In the genomic region with DNA sequence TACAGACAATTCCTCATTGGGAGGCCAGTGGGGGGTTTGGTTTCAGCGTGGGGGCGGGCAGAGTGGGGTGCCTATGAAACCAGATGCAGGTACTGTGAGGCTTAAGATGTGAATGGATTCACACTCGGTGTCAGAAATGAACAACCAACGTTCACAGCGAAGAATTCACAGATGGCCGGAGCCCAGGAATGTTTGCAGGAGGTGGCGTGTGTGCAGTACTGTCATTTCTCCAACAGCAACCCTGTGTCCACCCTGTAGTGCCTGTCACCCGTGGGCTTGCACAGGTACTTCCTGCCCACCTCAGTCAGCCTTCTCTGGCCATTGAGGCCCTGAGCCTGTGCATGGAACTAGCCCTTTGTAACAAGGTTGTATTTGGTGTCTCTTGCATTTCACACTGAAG, we compare ENCODE assay signal across 13 mouse cellular contexts.
A peak's percentile ranks its signal among the peaks of the same experiment; 100 is the strongest.
DNase-seq lines count a peak whose midpoint lies in the region; ATAC-seq and TF ChIP-seq lines count a peak whose summit lies in the region.
"Had no signal": no experiment of that assay in that cellular context is flagged by ENCODE, and none has a peak within 500 bp of the region (broad histone marks: within the 10 kb centered on the region; RNA-seq: fewer than 3 reads in every experiment).

No protein-coding gene starts in this region.

- WGBS in hindbrain, embryonic 10.5 days, result 37% methylated on average over 8 of the region's 8 CpGs
- WGBS in hindbrain, embryonic 14.5 days, result 24% methylated on average over 8 of the region's 8 CpGs
- 24% methylated on average over 8 of the region's 8 CpGs for WGBS in hindbrain, postnatal 0 days

- no peak for TF ChIP-seq CTCF in hindbrain, postnatal 0 days (IDR thresholded peaks at IDR 0.05; ENCODE audit: low read depth)

- H3K4me1 ChIP-seq in hindbrain, embryonic 10.5 days (replicated peaks), result peaks cover 34% of the 10 kb centered on the region
- H3K4me1 ChIP-seq in hindbrain, embryonic 14.5 days (replicated peaks; ENCODE audit: control insufficient read depth, insufficient read depth, low read length), result peaks cover 11% of the 10 kb centered on the region
- H3K4me1 ChIP-seq in hindbrain, postnatal 0 days (ENCODE audit: insufficient read depth, low read length), result peaks cover 6% of the 10 kb centered on the region; the same call in 1 of the 2 replicates
- H3K4me1 ChIP-seq: intestine, embryonic 15.5 days had no signal

- H3K27me3 ChIP-seq in hindbrain, embryonic 10.5 days (ENCODE audit: insufficient read depth, poor library complexity, severe bottlenecking), result no peaks in the 10 kb centered on the region
- H3K27me3 ChIP-seq in hindbrain, embryonic 14.5 days (ENCODE audit: control insufficient read depth, insufficient read depth, low read length), result no peaks in the 10 kb centered on the region
- H3K27me3 ChIP-seq in hindbrain, postnatal 0 days (ENCODE audit: insufficient read depth, low read length), result no peaks in the 10 kb centered on the region
- H3K27me3 ChIP-seq: embryonic facial prominence, embryonic 15.5 days; intestine, embryonic 15.5 days; limb, embryonic 15.5 days had no signal

- intact Hi-C loops in heart, postnatal 36 days (cut with DNase I), result no loop called here

- no peak overlapping the region; the same call in 1 of the 2 replicates for H3K4me2 ChIP-seq in hindbrain, embryonic 14.5 days (replicated peaks)
- H3K4me2 ChIP-seq in hindbrain, postnatal 0 days (ENCODE audit: low read depth, low read length), result 0 out of 2 replicates have a peak overlapping the region, but pooled peaks have one; percentile 5
- H3K4me2 ChIP-seq: embryonic facial prominence, embryonic 15.5 days; intestine, embryonic 15.5 days; limb, embryonic 15.5 days had no signal

- peaks cover 8% of the 10 kb centered on the region; the same call in 1 of the 2 replicates for H3K36me3 ChIP-seq in hindbrain, embryonic 10.5 days
- H3K36me3 ChIP-seq in hindbrain, embryonic 14.5 days (replicated peaks; ENCODE audit: control insufficient read depth, insufficient read depth), result no peaks in the 10 kb centered on the region
- H3K36me3 ChIP-seq in hindbrain, postnatal 0 days (ENCODE audit: insufficient read depth, low read length), result no peaks in the 10 kb centered on the region
- H3K36me3 ChIP-seq: embryonic facial prominence, embryonic 15.5 days; intestine, embryonic 15.5 days; limb, embryonic 15.5 days had no signal

- no peak overlapping the region for H3K9ac ChIP-seq in hindbrain, embryonic 14.5 days
- no peak overlapping the region for H3K9ac ChIP-seq in hindbrain, postnatal 0 days (replicated peaks; ENCODE audit: low read length)
- H3K9ac ChIP-seq: embryonic facial prominence, embryonic 15.5 days; intestine, embryonic 15.5 days; limb, embryonic 15.5 days had no signal

- peak overlapping the region; percentile 18 for H3K4me3 ChIP-seq in hindbrain, embryonic 10.5 days
- H3K4me3 ChIP-seq in hindbrain, embryonic 14.5 days (replicated peaks; ENCODE audit: low read length), result no peak overlapping the region
- no peak overlapping the region for H3K4me3 ChIP-seq in hindbrain, postnatal 0 days (ENCODE audit: low read length)
- H3K4me3 ChIP-seq: embryonic facial prominence, embryonic 15.5 days; intestine, embryonic 15.5 days; limb, embryonic 15.5 days had no signal

- DNase-seq in hindbrain, embryonic 10.5 days (ENCODE audit: low spot score), result no peak
- no peak for DNase-seq in hindbrain, embryonic 14.5 days (ENCODE audit: low spot score)
- peak; percentile 36 for DNase-seq in retina, embryonic 14.5 days (ENCODE audit: low spot score)
- no peak for DNase-seq in retina, postnatal 1 day
- no peak for DNase-seq in hindbrain, postnatal 0 days (ENCODE audit: low spot score)
- DNase-seq in heart, postnatal 36 days, result no peak
- DNase-seq in spleen, postnatal 14 days (ENCODE audit: low spot score in 2 of 2), result no peak
- DNase-seq: cerebellum, adult 18-20 months; layer of hippocampus, postnatal 36 days had no signal

- no peaks in the 10 kb centered on the region for H3K9me3 ChIP-seq in hindbrain, embryonic 10.5 days
- no peaks in the 10 kb centered on the region for H3K9me3 ChIP-seq in hindbrain, embryonic 14.5 days (ENCODE audit: control insufficient read depth, low read length)
- H3K9me3 ChIP-seq in hindbrain, postnatal 0 days (ENCODE audit: low read length), result no peaks in the 10 kb centered on the region
- H3K9me3 ChIP-seq: embryonic facial prominence, embryonic 15.5 days; intestine, embryonic 15.5 days; limb, embryonic 15.5 days had no signal

- H3K27ac ChIP-seq in hindbrain, embryonic 10.5 days, result peak overlapping the region; percentile 75
- no peak overlapping the region for H3K27ac ChIP-seq in hindbrain, embryonic 14.5 days
- H3K27ac ChIP-seq in hindbrain, postnatal 0 days, result no peak overlapping the region
- H3K27ac ChIP-seq: embryonic facial prominence, embryonic 15.5 days; intestine, embryonic 15.5 days; limb, embryonic 15.5 days had no signal

- ATAC-seq in hindbrain, embryonic 14.5 days (ENCODE audit: low FRiP score), result no peak
- no peak for ATAC-seq in hindbrain, postnatal 0 days
- ATAC-seq in erythroid progenitor cell, adult 5-6 weeks (replicated peaks; ENCODE audit: low FRiP score, poor library complexity, severe bottlenecking), result no peak
- ATAC-seq: intestine, embryonic 15.5 days had no signal
